Mouse (Mus musculus): ENCODE data around the gene Rbfox1.

The Rbfox1 gene

DNA sequence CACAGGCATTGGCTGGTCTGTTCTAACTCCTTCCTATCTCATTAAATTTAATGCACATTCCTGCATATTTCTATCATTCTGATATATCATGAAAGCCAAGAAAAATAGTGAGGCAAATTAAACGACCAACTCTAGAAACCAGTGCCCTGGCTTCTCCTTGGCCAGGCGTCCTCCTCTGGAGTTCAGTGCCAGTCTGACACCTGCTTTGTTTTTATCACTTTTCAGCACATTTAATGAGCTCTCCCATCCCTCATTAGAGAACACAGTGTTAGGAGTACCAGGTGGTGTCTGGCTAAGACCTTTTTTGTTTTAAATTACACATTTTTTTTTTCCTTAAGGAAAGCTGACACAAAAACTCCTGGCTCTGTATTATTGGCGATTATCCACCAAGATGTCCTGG, 1489.0 kb downstream of the Rbfox1 start:
- DNase-seq (ENCODE audit: low spot score), result no peak

DNA sequence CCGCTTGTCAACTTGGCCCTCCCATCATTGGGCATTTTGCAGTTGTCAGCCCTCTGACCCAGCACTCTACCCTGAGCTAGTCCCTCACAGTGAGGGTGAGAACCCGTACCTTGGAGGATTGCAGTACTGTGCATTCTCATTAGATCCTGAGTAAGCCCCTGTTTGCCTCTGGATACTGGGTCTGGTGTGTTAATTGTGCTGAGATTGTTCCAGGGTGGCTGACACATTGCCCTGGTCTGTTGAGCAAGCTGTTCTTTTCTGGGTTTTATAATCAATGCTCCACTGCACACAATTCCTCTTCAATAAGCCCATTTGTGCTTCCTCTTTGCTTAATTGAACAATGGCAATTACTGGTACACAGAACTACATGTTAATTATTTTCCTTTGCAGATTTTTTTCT, 1489.5 kb downstream of the Rbfox1 start:
- DNase-seq (ENCODE audit: low spot score), result no peak

DNA sequence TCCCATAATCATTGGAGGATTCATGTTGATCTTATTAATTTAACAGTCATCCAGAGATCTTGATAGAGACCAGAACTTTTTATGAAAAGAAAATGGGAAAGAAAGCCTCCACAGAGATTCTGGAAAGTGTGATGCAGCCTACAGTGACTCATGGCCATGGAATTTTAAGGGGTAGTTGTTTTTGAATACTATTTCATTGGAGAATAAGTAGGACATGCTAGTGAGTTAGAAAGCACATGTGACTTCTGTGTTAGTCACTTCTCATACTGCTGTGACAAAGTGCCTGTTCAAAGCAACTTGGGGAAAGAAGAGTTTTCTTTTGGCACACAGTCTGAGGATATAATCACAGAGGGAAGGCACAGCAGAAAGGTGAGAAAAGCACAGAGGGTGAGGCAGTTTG, 1510.9 kb downstream of the Rbfox1 start:
- DNase-seq (ENCODE audit: low spot score), result no peak

DNA sequence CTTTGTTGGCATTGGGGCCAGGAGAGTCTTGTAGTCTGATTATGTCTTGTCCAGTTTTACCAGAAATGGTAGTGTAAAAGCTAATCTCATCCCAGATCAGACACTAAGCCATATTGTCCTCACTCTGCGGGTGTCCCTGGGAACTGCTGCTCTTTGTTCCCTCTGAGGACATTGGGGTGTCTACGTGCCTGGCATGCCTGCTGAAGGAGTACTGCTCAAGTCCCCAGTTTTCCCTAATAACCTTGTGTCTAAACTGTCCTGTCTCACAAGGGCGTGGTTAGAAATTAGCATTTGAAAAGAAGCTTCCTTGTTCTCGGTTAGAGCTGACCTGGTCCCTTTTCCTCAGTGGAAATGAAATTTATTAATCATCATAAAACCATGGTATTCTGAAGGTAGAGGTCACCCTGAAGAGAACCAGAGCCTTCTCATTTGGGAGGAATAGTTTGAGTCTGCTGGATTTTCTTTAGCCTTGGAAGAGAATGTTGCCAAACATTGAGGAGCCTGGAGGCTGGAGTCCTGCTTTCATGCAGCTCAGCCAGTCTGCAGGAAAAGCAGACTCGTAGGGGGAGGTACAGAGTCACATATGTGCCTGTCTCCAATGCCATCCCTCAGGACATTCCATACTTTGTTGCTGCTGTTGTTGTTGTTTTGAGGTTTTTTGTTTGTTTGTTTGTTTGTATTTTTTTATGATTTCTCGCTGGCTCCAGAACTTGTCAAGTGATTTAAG, 1519.8 kb downstream of the Rbfox1 start:
- DNase-seq (ENCODE audit: low spot score), result no peak

DNA sequence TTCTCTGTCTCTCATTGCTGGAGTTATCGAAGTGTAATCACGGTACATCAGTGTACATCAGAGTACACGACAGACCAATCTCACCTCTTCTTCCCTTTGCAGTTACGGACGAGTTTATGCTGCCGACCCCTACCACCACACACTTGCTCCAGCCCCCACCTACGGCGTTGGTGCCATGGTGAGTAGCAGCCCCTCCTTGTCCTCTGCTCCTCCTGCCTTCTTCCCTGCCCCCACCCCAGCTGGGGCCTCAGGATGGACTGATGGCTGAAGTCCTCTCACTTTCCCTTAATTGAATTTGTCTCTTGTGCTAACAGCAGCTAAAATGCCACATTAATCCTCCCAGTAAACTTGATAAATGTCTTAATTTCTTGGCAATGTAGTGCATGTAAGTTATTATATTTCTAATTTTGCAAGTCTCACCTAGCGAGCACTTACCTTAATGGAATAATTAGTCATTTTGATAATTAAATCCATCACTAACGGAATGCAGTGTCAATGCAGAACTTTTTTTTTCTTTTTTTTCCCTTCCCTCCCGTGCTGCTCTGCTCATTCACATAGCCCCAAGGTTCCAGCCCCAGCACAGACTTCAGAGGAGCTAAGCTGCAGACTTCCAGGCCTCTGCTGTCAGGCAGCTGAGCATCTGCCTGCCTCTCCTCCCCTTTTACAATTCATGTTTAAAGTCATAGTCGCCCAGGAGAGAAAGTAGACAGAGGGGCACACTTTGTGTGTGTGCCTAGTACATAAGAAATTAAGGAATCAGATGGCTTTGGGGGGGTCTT, 1522.9 kb downstream of the Rbfox1 start:
- DNase-seq (ENCODE audit: low spot score), result no peak

DNA sequence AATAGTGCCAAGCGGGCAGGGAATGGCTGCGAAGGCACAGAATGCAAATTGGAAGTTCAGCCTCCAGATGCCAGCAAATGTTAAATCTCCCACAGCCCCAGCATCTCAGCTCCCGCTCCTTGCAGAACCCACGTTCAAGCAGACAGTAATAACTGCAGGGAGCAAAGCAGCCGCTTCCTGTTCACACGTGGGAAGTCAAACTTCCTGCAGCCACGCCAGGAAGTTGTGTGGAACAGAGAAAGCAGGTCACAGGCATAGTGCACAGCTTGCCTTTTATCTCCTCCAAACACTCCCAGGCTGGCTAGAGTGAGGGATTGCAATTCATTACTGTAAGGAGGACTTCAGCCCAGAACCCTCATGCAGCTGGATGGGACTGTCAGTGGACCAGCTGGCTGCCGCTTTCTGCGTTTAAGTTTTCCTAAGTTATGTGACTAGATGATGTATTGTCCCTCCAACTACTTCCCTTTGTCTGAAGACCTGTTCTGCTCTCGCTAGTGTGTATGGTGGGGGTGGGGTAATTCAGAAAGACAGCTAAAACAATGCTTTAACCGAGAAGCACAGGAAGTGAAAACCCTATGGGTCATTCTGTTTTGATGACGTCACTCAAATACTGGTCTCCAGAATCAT, 1534.6 kb downstream of the Rbfox1 start:
- DNase-seq (ENCODE audit: low spot score), result peak; percentile 24

DNA sequence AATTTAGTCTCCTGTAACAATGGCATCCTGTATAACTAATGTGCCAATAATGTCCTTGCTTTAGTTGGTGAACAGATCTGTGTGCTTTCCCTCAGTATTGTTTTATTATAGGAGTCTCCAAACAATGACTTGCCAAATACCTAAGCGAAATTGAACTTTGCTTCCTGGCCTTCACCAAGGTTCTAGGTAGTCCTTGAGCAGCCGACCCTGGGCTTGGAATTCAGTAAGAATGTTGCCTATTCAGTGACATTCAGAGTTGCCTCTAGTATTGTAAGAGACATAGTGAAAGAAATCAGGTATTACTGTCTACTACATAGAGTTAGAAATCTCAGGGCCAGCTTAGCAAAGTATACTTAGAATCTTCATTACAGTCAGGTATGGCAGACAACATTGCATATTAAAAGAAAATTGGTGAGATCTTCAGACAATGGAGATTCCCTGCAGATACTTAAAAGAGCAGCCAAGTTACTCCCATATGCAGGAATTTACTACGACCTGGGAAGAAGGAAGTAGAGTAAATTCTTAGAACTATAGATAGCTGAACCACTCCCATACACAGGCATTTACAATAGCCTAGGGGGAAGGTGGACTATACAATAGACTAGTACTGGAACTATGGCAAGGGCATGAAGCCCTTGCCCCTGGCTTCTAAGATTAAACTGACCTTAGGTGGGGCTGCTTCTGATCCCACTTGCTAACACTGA, 1540.4 kb downstream of the Rbfox1 start:
- no peak for DNase-seq (ENCODE audit: low spot score)

DNA sequence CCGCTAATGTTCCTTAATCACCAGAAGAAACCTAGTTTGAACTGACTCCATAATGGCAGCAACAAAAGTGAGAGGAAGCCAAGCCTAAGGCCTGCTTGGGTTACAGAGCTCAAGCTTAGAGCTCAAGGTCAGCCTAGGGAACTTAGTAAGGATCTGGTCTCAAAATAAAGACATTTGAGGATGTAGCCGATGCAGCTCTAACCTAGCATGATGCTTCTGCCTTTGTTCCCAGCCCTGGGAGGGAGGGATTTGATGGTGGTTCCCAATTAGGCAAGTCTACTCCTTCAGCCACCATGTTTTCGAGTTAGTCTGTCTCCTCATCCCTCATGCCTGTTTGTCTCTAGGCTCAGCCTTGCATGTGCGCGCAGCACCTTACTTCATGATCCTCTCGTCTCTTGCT, 1548.1 kb downstream of the Rbfox1 start:
- DNase-seq (ENCODE audit: low spot score), result no peak

DNA sequence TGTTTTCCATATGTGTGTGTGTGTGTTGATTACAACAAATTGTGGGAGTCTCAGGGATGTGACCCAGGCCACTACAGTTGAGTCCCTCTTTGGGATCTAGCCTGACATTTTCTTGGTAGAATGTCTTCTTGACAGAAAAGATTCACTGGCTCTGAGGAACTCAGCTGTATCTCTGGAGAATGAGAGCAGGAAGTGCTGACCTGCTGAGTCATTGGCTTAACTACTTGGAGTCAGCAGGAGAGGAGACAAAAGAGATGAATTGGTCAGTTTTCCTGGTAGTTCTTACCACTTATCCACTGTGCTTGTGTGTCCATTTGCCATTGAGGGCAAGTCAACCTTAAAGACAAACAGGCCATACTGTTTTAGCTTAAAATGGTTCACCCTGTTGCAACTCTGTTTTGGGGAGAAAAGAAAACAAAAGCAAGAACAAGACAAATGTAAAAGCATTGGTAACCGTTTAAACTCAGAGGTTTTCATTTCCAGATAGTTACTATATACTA, 1561.7 kb downstream of the Rbfox1 start:
- DNase-seq (ENCODE audit: low spot score), result no peak

DNA sequence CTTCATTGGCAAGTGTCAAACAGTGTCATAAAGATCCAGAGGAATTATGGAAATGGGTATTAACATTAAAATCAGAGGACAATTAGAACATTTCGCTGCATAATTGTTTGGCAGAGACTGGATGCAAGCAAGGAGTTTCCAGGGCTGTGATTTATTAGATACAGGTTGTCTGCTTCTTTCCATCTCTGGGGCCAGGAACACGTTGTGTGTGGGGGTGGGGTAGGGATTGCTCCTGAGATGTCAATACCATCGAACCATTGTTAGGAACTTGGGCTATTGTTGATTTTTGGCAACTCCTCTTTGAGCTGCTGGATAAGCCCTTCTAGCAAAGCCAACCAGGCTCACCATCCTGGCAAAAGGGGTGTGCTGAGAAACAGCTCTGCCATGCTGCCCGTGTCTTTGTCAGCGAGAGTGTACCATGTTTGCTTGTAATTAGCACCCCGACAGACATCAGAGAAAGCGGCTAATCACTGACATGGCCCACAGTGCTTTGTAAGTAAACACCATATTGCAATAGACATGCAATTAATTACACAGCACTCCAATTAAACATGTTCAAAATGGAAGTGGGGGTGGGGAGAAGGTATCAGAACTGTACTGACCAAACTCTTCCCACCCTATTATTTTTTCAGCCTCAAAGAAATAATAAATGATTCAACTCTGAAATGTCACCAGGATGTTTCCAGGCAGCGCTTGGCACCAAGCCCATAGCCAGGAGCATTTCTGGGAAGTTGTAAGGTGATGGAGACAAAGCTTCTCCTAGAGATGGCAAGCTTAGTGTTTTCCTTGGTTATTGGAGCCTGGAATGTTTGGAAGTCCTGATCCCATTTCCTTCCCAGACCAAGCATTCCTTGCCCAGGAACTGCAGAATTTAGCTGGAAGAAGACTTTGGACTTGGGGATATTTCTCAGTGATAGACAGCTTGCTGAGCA, 1562.8 kb downstream of the Rbfox1 start:
- DNase-seq (ENCODE audit: low spot score), result no peak

DNA sequence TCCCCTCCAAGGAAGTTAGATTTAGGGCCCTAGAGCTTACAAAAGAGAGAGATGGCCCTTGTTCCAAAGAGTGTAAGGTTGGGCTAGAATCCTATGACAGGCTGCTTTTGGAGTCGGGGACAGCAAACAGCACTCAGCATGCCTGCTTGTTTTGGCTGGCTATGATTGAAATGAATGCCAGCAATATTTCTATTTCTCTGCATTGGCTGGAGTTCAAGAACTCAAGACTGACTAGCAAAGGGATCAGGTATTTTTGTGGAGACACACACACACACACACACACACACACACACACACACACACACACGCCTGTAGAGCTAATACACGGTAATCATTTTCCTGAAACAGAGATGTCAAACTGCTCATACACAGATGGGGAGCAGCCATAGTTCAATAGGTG, 1566.0 kb downstream of the Rbfox1 start:
- DNase-seq (ENCODE audit: low spot score), result no peak

DNA sequence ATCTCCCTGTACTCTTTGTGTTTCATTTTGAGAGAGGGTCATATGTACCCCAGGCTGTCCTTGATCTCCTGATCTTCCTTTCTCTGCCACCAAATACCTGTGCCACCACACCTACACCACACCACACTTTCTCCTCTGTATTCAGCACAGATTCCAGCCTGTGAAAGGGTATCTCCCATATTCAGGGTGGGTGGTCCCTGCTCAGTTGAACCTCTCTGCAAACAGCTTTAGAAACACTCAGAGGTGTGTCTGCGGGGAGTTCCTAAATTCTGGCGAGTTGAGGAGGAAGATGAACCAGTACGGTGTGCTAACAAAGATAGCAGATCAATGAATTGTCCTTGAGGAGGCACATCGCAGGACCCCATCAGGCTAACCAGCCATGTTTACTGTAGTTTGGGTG, 1572.4 kb downstream of the Rbfox1 start:
- no peak for DNase-seq (ENCODE audit: low spot score)

All from yolk sac, embryonic 10.5 days (tissue).